Mouse (Mus musculus) CD4-positive helper T cell, adult 2 months (primary cell): ENCODE results near the gene Diaph2.
"Not testable (repeated sequence)": the region's sequence is repeated elsewhere in the genome, so short reads cannot be mapped to it uniquely, and the experiment has no call there.

Source experiments
- DNase-seq: peaks from one replicate; pipeline ENCODE4 v3.0.0-alpha.2; 2012; ENCODE audit warnings: low read depth, missing footprints, low spot score

The Diaph2 gene

DNA sequence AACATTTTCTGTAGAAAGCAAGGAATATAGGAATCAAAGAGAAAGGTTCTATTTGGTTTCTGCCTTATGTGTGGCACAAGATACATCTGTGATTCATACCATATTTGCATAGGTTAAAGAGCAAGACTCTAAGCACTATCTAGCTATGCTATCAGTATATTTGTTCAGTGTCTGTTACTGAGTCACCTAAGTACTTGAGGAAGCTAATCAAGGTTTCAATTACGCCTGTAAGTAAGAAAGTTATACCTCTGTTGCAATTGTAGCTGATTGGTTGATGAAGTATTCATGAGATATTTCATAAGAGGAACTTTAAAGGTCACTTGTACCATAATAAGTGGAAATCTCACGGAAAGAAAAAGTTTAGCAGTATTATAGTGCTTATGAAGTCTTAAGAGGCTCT is 531.9 kb downstream of the Diaph2 start:
- no peak for DNase-seq

GRCm38 (mm10) chrX:130287032-130287431 is 537.5 kb downstream of the Diaph2 start:
- no peak for DNase-seq

DNA sequence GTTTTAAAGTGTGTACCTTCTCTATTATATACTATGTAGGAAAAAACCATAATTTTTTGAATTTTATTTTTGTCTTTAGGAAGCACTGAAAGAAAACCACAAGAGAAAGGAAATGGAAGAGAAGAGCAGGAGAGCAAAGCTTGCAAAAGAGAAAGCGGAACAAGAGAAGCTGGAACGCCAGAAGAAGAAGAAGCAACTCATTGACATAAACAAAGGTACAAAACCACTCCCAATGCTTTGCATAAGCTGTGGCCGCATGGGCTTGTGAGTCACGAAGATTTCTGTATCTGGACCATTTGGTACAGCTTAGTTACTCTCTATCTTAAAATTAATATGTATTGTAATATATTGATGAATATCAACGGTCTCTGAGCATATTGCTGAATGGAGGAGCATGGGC is 540.2 kb downstream of the Diaph2 start:
- no peak for DNase-seq

DNA sequence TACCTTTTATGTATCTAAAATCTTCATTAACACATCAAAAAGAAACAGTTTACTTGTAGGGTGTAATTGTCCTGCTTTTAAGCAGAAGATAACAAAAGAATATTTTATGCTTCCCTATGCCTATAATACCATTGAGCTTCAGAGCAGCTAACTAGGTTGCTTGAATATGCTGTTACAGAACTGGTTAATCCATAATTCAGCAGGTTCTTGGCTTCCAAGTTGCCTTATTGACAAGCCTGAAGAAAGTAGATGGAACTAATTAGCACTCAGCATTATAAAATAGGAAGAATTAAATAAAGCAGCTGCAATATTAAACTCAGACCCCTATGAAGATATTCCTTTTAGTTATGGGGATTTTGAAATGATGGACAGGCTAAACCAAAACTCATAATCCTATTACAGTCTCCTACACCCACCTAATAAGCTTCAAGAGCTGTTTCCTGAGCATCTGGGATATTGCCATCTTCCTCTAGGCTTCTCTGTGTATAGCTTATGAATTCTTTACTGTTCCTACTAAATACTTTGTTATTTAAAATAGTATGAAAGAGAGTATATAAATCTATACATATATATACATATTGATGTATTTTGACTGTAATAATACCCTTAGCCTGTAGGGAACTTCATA is 601.4 kb downstream of the Diaph2 start:
- no peak for DNase-seq

- DNase-seq, result no peak
Observed at GRCm38 (mm10) chrX:130351480-130351879, 601.9 kb downstream of the Diaph2 start.

GRCm38 (mm10) chrX:130393508-130394145 is 644.1 kb downstream of the Diaph2 start:
- no peak for DNase-seq

- DNase-seq, result no peak
Observed at GRCm38 (mm10) chrX:130403214-130403613, 653.7 kb downstream of the Diaph2 start.

GRCm38 (mm10) chrX:130407471-130407870 is 657.9 kb downstream of the Diaph2 start:
- not testable (repeated sequence) for DNase-seq

- no peak for DNase-seq
Observed at GRCm38 (mm10) chrX:130408985-130409384, 659.4 kb downstream of the Diaph2 start.

- peak; percentile 7 for DNase-seq
Observed at GRCm38 (mm10) chrX:130423134-130423533, 673.6 kb downstream of the Diaph2 start.

GRCm38 (mm10) chrX:130451822-130452487 is 702.4 kb downstream of the Diaph2 start:
- no peak for DNase-seq

DNA sequence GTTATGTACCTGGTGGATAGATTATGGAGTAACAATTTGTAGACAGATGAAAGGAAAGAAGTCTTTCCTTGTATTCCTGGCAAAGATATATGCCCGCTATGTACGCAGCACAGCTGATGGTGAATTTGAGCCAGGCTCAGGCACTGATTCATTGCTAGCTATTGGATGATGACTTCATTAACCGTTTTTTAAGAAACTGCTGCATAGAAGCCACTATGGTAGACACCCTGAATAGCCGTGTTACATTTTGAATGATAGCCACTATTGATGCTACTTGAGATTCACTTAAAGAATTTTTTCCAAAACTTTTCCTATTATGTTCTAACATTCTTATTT is 702.9 kb downstream of the Diaph2 start:
- no peak for DNase-seq

- no peak for DNase-seq
Observed at GRCm38 (mm10) chrX:130473133-130473532, 723.6 kb downstream of the Diaph2 start.

GRCm38 (mm10) chrX:130480877-130481276 is 731.3 kb downstream of the Diaph2 start:
- no peak for DNase-seq

DNA sequence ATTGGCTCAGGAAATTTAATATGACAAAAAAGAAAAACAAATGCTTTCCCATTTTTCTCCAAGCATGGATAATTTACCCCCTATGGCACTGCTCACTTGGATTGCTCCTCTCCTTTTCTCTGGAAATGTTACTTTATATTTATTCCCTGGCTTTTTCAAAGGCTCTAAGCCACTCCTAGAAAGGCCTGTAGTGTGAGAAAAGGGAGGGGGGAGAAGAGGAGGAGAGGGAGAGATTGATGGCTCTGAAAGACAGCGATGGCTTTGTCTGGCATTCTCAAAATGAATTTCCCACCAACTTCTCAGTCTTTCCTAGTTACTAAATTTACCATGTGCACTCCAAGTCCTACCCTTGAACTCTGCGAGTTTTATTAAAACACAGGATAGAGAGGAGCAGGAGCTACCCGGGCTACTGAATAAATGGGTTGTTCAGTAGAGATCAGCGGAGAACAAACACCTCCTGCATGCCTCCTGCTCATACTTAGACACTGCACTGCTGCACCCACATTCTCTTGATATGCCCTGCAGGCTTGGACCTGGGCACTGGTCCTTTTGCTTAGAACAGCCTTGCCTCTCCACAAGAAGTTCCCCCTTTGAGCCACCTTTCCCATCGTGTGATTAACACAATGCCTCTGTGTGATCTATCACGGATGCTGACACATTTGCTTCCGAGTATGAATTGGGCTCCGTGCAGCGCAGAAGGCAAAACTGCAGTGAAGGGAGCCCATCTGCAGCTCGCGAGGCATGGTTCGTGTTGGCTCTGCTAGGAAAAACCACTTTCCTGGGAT is 753.3 kb downstream of the Diaph2 start:
- DNase-seq, result no peak

GRCm38 (mm10) chrX:130503465-130503860 is 753.9 kb downstream of the Diaph2 start:
- no peak for DNase-seq

- DNase-seq, result no peak
Observed at GRCm38 (mm10) chrX:130505626-130506025, 756.1 kb downstream of the Diaph2 start.
